Mouse (Mus musculus) G1E-ER4 (cell line): ENCODE measurements around the gene Gm8104. TPM values are rescaled to one million over a fixed set of nuclear protein-coding genes. Genes with fewer than 3 reads are reported as not detected.
"Not testable (repeated sequence)": the region's sequence is repeated elsewhere in the genome, so short reads cannot be mapped to it uniquely, and the experiment has no call there.

ENCODE experiments used
- GATA1 ChIP-seq: IDR thresholded peaks from one replicate; pipeline ENCODE4 v1.8.0; 2012; ENCODE audit warnings: low read length, inconsistent platforms
- polyA plus RNA-seq: library from polyadenylated mRNA; stranded (reverse); fragments of >175 nt; gene quantifications from 2 replicates; pipeline ENCODE4 v1.2.3, GENCODE M21; 2012

The Gm8104 gene
- polyA plus RNA-seq = not detected in 2 replicates

DNA sequence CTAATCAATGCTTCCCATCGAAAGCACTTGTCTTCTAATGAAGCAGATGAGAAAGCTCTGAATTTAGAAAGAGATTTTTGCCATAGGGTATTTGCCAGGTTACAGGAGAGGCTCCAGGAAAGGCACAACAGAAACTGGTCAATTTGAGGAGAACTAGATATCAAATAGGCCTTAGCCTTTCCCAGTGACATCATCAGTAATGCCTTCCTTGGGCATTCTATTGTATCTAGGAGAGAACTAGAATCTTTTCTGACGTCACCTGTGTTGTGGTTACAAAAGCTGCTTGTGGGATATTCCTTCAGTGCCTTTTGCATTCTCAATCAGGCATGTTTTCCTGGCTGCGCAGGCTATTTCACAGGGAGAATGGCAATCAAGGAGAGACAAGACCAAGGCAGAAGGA lies at the start of gene Gm8104:
TSS of gene Gm8104 (plus strand) at position 301 of the 400 bp plus-strand sequence.
- not testable (repeated sequence) for TF ChIP-seq GATA1

DNA sequence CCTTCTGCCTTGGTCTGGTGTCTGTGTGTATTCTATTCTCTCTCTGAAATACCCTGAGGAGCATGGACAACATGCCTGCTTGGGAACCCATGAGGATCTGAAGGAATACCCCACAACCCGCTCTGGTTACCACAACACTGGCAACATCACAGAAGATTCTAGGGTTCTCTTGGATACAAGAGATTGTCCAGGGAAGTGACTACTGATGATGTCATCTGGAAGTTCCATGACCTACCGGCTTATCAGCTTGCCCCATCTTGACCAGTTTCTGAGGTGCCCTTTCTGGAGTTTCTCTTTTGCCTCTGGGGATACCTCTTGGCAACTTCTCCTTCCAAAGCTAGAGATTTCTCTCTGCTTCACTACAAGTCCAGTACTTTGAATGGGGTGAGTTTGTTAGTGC lies 23.9 kb upstream of the Gm8104 start, which contains the start of gene Gm8094:
TSS of gene Gm8094 (minus strand) at position 101 of the 400 bp plus-strand sequence.
- not testable (repeated sequence) for TF ChIP-seq GATA1

Other genes starting within 250 kb of the Gm8104 start
- not detected in 2 replicates for gene Gm21977, start 247.1 kb upstream of the Gm8104 start, polyA plus RNA-seq
- gene Gm8082, start 107.0 kb upstream of the Gm8104 start, polyA plus RNA-seq = not detected in 2 replicates
- gene Gm10376, start 85.0 kb upstream of the Gm8104 start, polyA plus RNA-seq = not detected in 2 replicates
- gene Gm8094, start 24.0 kb upstream of the Gm8104 start, polyA plus RNA-seq = not detected in 2 replicates
- not detected in 2 replicates for gene Gm7233, start 79.3 kb downstream of the Gm8104 start, polyA plus RNA-seq
- not detected in 2 replicates for gene Gm8122, start 134.7 kb downstream of the Gm8104 start, polyA plus RNA-seq
- gene Gm8126, start 158.0 kb downstream of the Gm8104 start, polyA plus RNA-seq = not detected in 2 replicates
- 1.9 and 5.8 TPM in 2 replicates for gene Gm9732, start 174.4 kb downstream of the Gm8104 start, polyA plus RNA-seq
- gene Gm8127, start 193.2 kb downstream of the Gm8104 start, polyA plus RNA-seq = not detected in 2 replicates
- gene 1700001F09Rik, start 247.2 kb downstream of the Gm8104 start, polyA plus RNA-seq = not detected in 2 replicates